In genomic region chr5:135063629-135064381, GRCm38 (mm10) we compare ENCODE assay signal across 8 mouse cellular contexts. TPM values are rescaled to one million over a fixed set of nuclear protein-coding genes. Genes with fewer than 3 reads are reported as not detected.
DNase-seq lines count a peak whose midpoint lies in the region; ATAC-seq lines count a peak whose summit lies in the region.

Dnajc30 (plus strand) TSS chr5:135064202.

- H3K4me2 ChIP-seq in heart, embryonic 14.5 days (ENCODE audit: low read length), result peak within 1 kb of the TSS; percentile 97
- H3K4me2 ChIP-seq in liver, embryonic 13.5 days, result peak within 1 kb of the TSS; percentile 95
- H3K4me2 ChIP-seq in stomach, embryonic 16.5 days (ENCODE audit: low read depth, low read length), result peak within 1 kb of the TSS; percentile 85

- H3K36me3 ChIP-seq in heart, embryonic 14.5 days (ENCODE audit: control insufficient read depth, insufficient read depth, low read length), result peaks cover 32% of the 10 kb centered on the region
- H3K36me3 ChIP-seq in liver, embryonic 13.5 days, result peaks cover 51% of the 10 kb centered on the region
- H3K36me3 ChIP-seq in stomach, embryonic 16.5 days (ENCODE audit: control insufficient read depth, insufficient read depth, low read length), result peaks cover 13% of the 10 kb centered on the region

- peak within 1 kb of the TSS; percentile 25 to 45; a peak in 1 of 4 replicates for H3K27ac ChIP-seq in heart, embryonic 14.5 days (replicated peaks in 1 of 2; ENCODE audit: control insufficient read depth in 1 of 2, insufficient read depth in 1 of 2, low read depth in 2 of 2, low read length in 2 of 2)
- peak within 1 kb of the TSS; percentile 70 for H3K27ac ChIP-seq in liver, embryonic 13.5 days
- peak within 1 kb of the TSS; percentile 66 for H3K27ac ChIP-seq in stomach, embryonic 16.5 days (ENCODE audit: low read length)

- peak within 1 kb of the TSS; percentile 81 for H3K9ac ChIP-seq in heart, embryonic 14.5 days (ENCODE audit: low read length)
- H3K9ac ChIP-seq in liver, embryonic 13.5 days, result peak within 1 kb of the TSS; percentile 88
- peak within 1 kb of the TSS; percentile 90 for H3K9ac ChIP-seq in stomach, embryonic 16.5 days (ENCODE audit: low read length)

- peak; percentile 97 for DNase-seq in c-Kit-negative CD71-positive TER-119-positive erythroid progenitor cells, embryonic 14.5 days (ENCODE audit: low read depth, low spot score)
- DNase-seq in fibroblast of lung, adult 2 months (ENCODE audit: low read depth), result peak; percentile 89
- peak; percentile 98 for DNase-seq in kidney, postnatal 14 days
- peak; percentile 95 for DNase-seq in liver, embryonic 13.5 days
- peak; percentile 98 for DNase-seq in neural tube, embryonic 10.5 days (ENCODE audit: extremely low spot score, low spot score)

- H3K27me3 ChIP-seq in heart, embryonic 14.5 days (ENCODE audit: control insufficient read depth, insufficient read depth, low read length), result no peaks in the 10 kb centered on the region
- no peaks in the 10 kb centered on the region for H3K27me3 ChIP-seq in liver, embryonic 13.5 days
- no peaks in the 10 kb centered on the region for H3K27me3 ChIP-seq in stomach, embryonic 16.5 days (ENCODE audit: control insufficient read depth, insufficient read depth, low read length)

- H3K4me3 ChIP-seq in heart, embryonic 14.5 days (ENCODE audit: control insufficient read depth in 1 of 2, insufficient read depth in 1 of 2, low read depth in 1 of 2, low read length in 2 of 2), result peak within 1 kb of the TSS; percentile 86 to 90
- peak within 1 kb of the TSS; percentile 92 for H3K4me3 ChIP-seq in liver, embryonic 13.5 days (replicated peaks)
- H3K4me3 ChIP-seq in stomach, embryonic 16.5 days (replicated peaks; ENCODE audit: low read length), result peak within 1 kb of the TSS; percentile 97

- no peaks in the 10 kb centered on the region for H3K9me3 ChIP-seq in heart, embryonic 14.5 days (ENCODE audit: control insufficient read depth, low read length)
- no peaks in the 10 kb centered on the region for H3K9me3 ChIP-seq in liver, embryonic 13.5 days (replicated peaks)
- H3K9me3 ChIP-seq in stomach, embryonic 16.5 days (replicated peaks; ENCODE audit: control insufficient read depth, low read length), result no peaks in the 10 kb centered on the region

- peak; percentile 98 for ATAC-seq in CD4-positive, CD25-positive, alpha-beta regulatory T cell, adult 4 months
- ATAC-seq in heart, embryonic 14.5 days (ENCODE audit: insufficient number of reproducible peaks, insufficient read depth, low FRiP score, low read depth), result peak; percentile 94
- peak; percentile 95 for ATAC-seq in liver, embryonic 13.5 days (ENCODE audit: low read depth)
- ATAC-seq in stomach, embryonic 16.5 days (ENCODE audit: insufficient read depth, low FRiP score), result peak; percentile 97

- peaks cover 6 to 10% of the 10 kb centered on the region in 2 experiments; a peak in 2 of 4 replicates for H3K4me1 ChIP-seq in heart, embryonic 14.5 days (ENCODE audit: control insufficient read depth in 2 of 2, insufficient read depth in 2 of 2, low read length in 2 of 2)
- H3K4me1 ChIP-seq in liver, embryonic 13.5 days (replicated peaks), result peaks cover 28% of the 10 kb centered on the region
- peaks cover 14% of the 10 kb centered on the region for H3K4me1 ChIP-seq in stomach, embryonic 16.5 days (ENCODE audit: control insufficient read depth, insufficient read depth, low read length)

- WGBS in heart, embryonic 14.5 days, result under 1% methylated on average over 52 of the region's 52 CpGs
- under 1% methylated on average over 52 of the region's 52 CpGs for WGBS in liver, embryonic 13.5 days (ENCODE audit: insufficient replicate concordance)
- under 1% methylated on average over 52 of the region's 52 CpGs for WGBS in stomach, embryonic 16.5 days

RNA-seq across cellular contexts. Expression of gene Dnajc30, which starts in this region (rescaled TPM):
- polyA plus RNA-seq in CD4-positive, CD25-positive, alpha-beta regulatory T cell, adult 4 months (2017; shearing (Covaris generic)), result 10 to 100 TPM; 23.4 to 36.6 TPM
- 30.6 and 31.1 TPM in 2 replicates for polyA plus RNA-seq in heart, embryonic 14.5 days (2014; fragmentation: Nextera tagmentation; extraction: Ambion mirVana)
- polyA plus RNA-seq in liver, embryonic 13.5 days (2015; fragmentation: Nextera tagmentation; extraction: Ambion mirVana), result 15.2 and 16.5 TPM in 2 replicates
- polyA plus RNA-seq in stomach, embryonic 16.5 days (2015; fragmentation: Nextera tagmentation; extraction: Ambion mirVana), result 32.6 and 33.3 TPM in 2 replicates

Comparison
In these comparisons a context has a peak if more than half of its experiments do, and no peak if none do; other contexts are left out.
1. Peak in every context shown above with its lines: DNase-seq, ATAC-seq, H3K4me3 ChIP-seq and H3K27ac ChIP-seq.